Mouse (Mus musculus) heart, postnatal 25 days (tissue): ENCODE measurements around the gene AC124502.3. TPM values are rescaled to one million over a fixed set of nuclear protein-coding genes. Genes with fewer than 3 reads are reported as not detected.
A peak's percentile ranks its signal among the peaks of the same experiment; 100 is the strongest.

Experiments
- DNase-seq: peaks from one replicate; pipeline ENCODE4 v3.0.0; 2022; ENCODE audit warnings: low spot score
- intact Hi-C: fragments of 180-260 bp; cut with DNase I; formaldehyde crosslinking; loops from one replicate; pipeline ENCODE4 v1.15.1; 2025
- total RNA-seq, 2 experiments: library from RNA; stranded (reverse); gene quantifications; 2 replicates each; pipeline ENCODE4 v1.2.3; 2021

Gene AC124502.3
- total RNA-seq, 2 experiments from 2014 or later = 2.2 TPM

- intact Hi-C loops = no loop called here
- peak; percentile 38 for DNase-seq
Observed at GRCm38 (mm10) chr19:5098363-5099143, 59.9 kb downstream of the AC124502.3 start, which contains the start of gene Cnih2. TSS of gene Cnih2 (minus strand) at chr19:5098521.

Other genes with a start within 250 kb of the AC124502.3 start
- 10 to 100 TPM; 45.7 to 48.0 TPM for gene Rbm4, start 245.0 kb upstream of the AC124502.3 start, total RNA-seq
- 10 to 100 TPM; 12.7 to 17.2 TPM for gene Gm21992, start 227.3 kb upstream of the AC124502.3 start, total RNA-seq
- gene Rbm14, start 227.3 kb upstream of the AC124502.3 start, total RNA-seq = 10 to 100 TPM; 15.3 to 25.9 TPM
- 10 to 100 TPM; 26.2 to 26.6 TPM for gene Ccs, start 199.6 kb upstream of the AC124502.3 start, total RNA-seq
- not detected for gene Ccdc87, start 199.5 kb upstream of the AC124502.3 start, total RNA-seq
- 10 to 100 TPM; 77.9 to 82.6 TPM for gene Ctsf, start 183.8 kb upstream of the AC124502.3 start, total RNA-seq
- under 1 TPM; 0.42 to 0.53 TPM for gene Actn3, start 161.0 kb upstream of the AC124502.3 start, total RNA-seq
- 1 to 10 TPM; 2.6 to 4.0 TPM for gene Zdhhc24, start 160.2 kb upstream of the AC124502.3 start, total RNA-seq
- 1 to 10 TPM; 4.0 to 4.1 TPM for gene Bbs1, start 132.3 kb upstream of the AC124502.3 start, total RNA-seq
- 10 to 100 TPM; 17.5 to 19.6 TPM for gene Dpp3, start 110.6 kb upstream of the AC124502.3 start, total RNA-seq
- 1 to 10 TPM; 1.0 to 1.3 TPM for gene Peli3, start 95.8 kb upstream of the AC124502.3 start, total RNA-seq
- 10 to 100 TPM; 70.9 to 73.2 TPM for gene Mrpl11, start 76.7 kb upstream of the AC124502.3 start, total RNA-seq
- gene Npas4, start 48.6 kb upstream of the AC124502.3 start, total RNA-seq = under 1 TPM in 1 of 2 experiments, not detected in 1; 0.06 TPM
- 10 to 100 TPM; 12.2 to 13.3 TPM for gene Slc29a2, start 15.0 kb upstream of the AC124502.3 start, total RNA-seq
- 10 to 100 TPM; 47.0 to 47.3 TPM for gene B4gat1, start 65 bp upstream of the AC124502.3 start, total RNA-seq
- gene Brms1, start 2.5 kb downstream of the AC124502.3 start, total RNA-seq = 10 to 100 TPM; 11.4 to 12.3 TPM
- 1 to 10 TPM; 1.6 to 3.4 TPM for gene Rin1, start 11.6 kb downstream of the AC124502.3 start, total RNA-seq
- 10 to 100 TPM; 15.3 to 16.1 TPM for gene Cd248, start 29.2 kb downstream of the AC124502.3 start, total RNA-seq
- 1 to 10 TPM; 4.0 to 4.8 TPM for gene Tmem151a, start 46.6 kb downstream of the AC124502.3 start, total RNA-seq
- gene Yif1a, start 49.6 kb downstream of the AC124502.3 start, total RNA-seq = 10 to 100 TPM; 91.5 to 92.6 TPM
- under 1 TPM in 1 of 2 experiments, not detected in 1; 0.18 TPM for gene Cnih2, start 59.6 kb downstream of the AC124502.3 start, total RNA-seq
- 100 to 1,000 TPM; 178 to 189 TPM for gene Rab1b, start 68.2 kb downstream of the AC124502.3 start, total RNA-seq
- gene Klc2, start 79.7 kb downstream of the AC124502.3 start, total RNA-seq = 10 to 100 TPM; 47.1 to 53.0 TPM
- 10 to 100 TPM; 21.1 TPM for gene Pacs1, start 234.2 kb downstream of the AC124502.3 start, total RNA-seq